8 mouse cellular contexts compared by ENCODE assay signal in the genomic region with DNA sequence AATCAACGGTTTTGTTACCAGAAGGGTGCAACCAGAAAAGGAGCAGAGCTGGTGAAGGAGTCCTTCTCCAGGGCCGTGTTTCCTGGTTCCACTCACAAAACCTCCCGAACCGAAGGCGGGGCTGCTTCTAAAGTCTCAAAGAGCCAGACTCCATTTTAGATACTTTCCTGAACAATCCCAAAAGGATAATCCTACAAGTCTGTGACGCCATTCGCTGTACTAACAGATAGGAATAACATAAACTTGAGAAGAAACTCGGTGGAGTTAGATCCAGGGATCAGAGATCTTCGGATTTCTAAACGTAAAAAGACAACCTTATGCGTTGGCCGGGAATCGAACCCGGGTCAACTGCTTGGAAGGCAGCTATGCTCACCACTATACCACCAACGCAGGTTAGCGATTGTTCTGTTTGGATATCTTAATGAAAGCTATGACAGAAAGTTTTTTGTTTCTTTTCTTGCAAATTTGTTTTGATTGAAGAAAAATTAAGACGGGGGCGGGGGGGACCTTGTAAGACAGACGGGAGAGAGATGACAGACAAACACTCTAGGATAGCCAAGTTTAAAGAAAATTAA. TPM values are rescaled to one million over a fixed set of nuclear protein-coding genes. Genes with fewer than 3 reads are reported as not detected.
DNase-seq lines count a peak whose midpoint lies in the region; ATAC-seq lines count a peak whose summit lies in the region.

No protein-coding gene starts in this region.

- H3K27me3 ChIP-seq in intestine, embryonic 16.5 days (replicated peaks; ENCODE audit: control insufficient read depth, insufficient read depth, low read length) = no peaks in the 10 kb centered on the region
- peaks cover 11% of the 10 kb centered on the region for H3K27me3 ChIP-seq in midbrain, embryonic 10.5 days (ENCODE audit: low read depth, poor library complexity, severe bottlenecking)

- DNase-seq in adrenal gland, adult 8-10 months = peak; percentile 80
- peak; percentile 77 for DNase-seq in embryo, embryonic 11.5 days (ENCODE audit: low read depth, low spot score)
- peak; percentile 81 to 85 for DNase-seq in gastrocnemius, postnatal 36 days
- DNase-seq in left cerebral cortex, postnatal 36 days (ENCODE audit: low spot score in 2 of 2) = peak; percentile 83 to 87
- peak; percentile 75 for DNase-seq in midbrain, embryonic 10.5 days (ENCODE audit: low spot score)
- DNase-seq in right cerebral cortex, postnatal 36 days (ENCODE audit: low spot score in 2 of 2) = peak; percentile 76 to 78
- DNase-seq in urinary bladder, postnatal 4 days (ENCODE audit: low spot score in 2 of 2) = peak; percentile 73 to 78

- under 1% methylated on average over 19 of the region's 19 CpGs for WGBS in intestine, embryonic 16.5 days
- WGBS in midbrain, embryonic 10.5 days = under 1% methylated on average over 19 of the region's 19 CpGs

- peak; percentile 72 for ATAC-seq in intestine, embryonic 16.5 days

- H3K4me1 ChIP-seq in intestine, embryonic 16.5 days (ENCODE audit: control insufficient read depth, insufficient read depth, low read length) = 0 out of 2 replicates have a peak, but pooled peaks cover 3% of the 10 kb centered on the region
- H3K4me1 ChIP-seq in midbrain, embryonic 10.5 days = peaks cover 28% of the 10 kb centered on the region

- peak overlapping the region; percentile 67 for H3K4me2 ChIP-seq in intestine, embryonic 16.5 days (ENCODE audit: low read depth, low read length)

- peak overlapping the region; percentile 77 for H3K9ac ChIP-seq in intestine, embryonic 16.5 days (ENCODE audit: low read depth, low read length)

- no peaks in the 10 kb centered on the region for H3K9me3 ChIP-seq in intestine, embryonic 16.5 days (ENCODE audit: control insufficient read depth, low read length)
- no peaks in the 10 kb centered on the region for H3K9me3 ChIP-seq in midbrain, embryonic 10.5 days (replicated peaks)

- intact Hi-C loops in gastrocnemius, postnatal 36 days (cut with DNase I) = no loop called here
- intact Hi-C loops in left cerebral cortex, postnatal 36 days (cut with DNase I) = loop anchor here (2.0 to 5.0 kb wide), 2 partner anchors 98 to 223 kb away; no protein-coding TSS in a partner anchor

- H3K36me3 ChIP-seq in intestine, embryonic 16.5 days (ENCODE audit: control insufficient read depth, insufficient read depth, low read length) = no peaks in the 10 kb centered on the region
- no peaks in the 10 kb centered on the region for H3K36me3 ChIP-seq in midbrain, embryonic 10.5 days

- H3K4me3 ChIP-seq in intestine, embryonic 16.5 days (ENCODE audit: low read length) = peak overlapping the region; percentile 76
- peak overlapping the region; percentile 71 for H3K4me3 ChIP-seq in midbrain, embryonic 10.5 days

- peak overlapping the region; percentile 94 for H3K27ac ChIP-seq in intestine, embryonic 16.5 days (ENCODE audit: low read length)
- H3K27ac ChIP-seq in midbrain, embryonic 10.5 days (replicated peaks) = peak overlapping the region; percentile 77

RNA-seq across cellular contexts. Expression of gene Hfe2, which starts 24.2 kb away (rescaled TPM):
- total RNA-seq in adrenal gland, adult 8-10 months (2022) = under 1 TPM in 1 of 4 experiments, not detected in 3; 0.27 TPM
- 100 to 1,000 TPM; 612 to 621 TPM for total RNA-seq in gastrocnemius, postnatal 36 days (2021)
- polyA plus RNA-seq in intestine, embryonic 16.5 days (2015; fragmentation: Nextera tagmentation; extraction: Ambion mirVana) = 0.15 and 0.37 TPM in 2 replicates
- 1 to 10 TPM in 1 of 2 experiments, under 1 TPM in 1; 0.77 to 2.1 TPM for total RNA-seq in left cerebral cortex, postnatal 36 days (2021)
- 1.5 and 2.1 TPM in 2 replicates for polyA plus RNA-seq in midbrain, embryonic 10.5 days (2016; fragmentation: Nextera tagmentation; extraction: Ambion mirVana)

RNA-seq across cellular contexts. Expression of gene BC107364, which starts 48.7 kb away (rescaled TPM):
- total RNA-seq in adrenal gland, adult 8-10 months (2022) = not detected
- not detected for total RNA-seq in gastrocnemius, postnatal 36 days (2021)
- 0.12 and 0.21 TPM in 2 replicates for polyA plus RNA-seq in intestine, embryonic 16.5 days (2015; fragmentation: Nextera tagmentation; extraction: Ambion mirVana)
- total RNA-seq in left cerebral cortex, postnatal 36 days (2021) = not detected
- 0.20 and 0.30 TPM in 2 replicates for polyA plus RNA-seq in midbrain, embryonic 10.5 days (2016; fragmentation: Nextera tagmentation; extraction: Ambion mirVana)

RNA-seq across cellular contexts. Expression of gene Txnip, which starts 57.0 kb away (rescaled TPM):
- 100 to 1,000 TPM; 374 to 825 (median 652) TPM for total RNA-seq in adrenal gland, adult 8-10 months (2022)
- 100 to 1,000 TPM; 572 to 620 TPM for total RNA-seq in gastrocnemius, postnatal 36 days (2021)
- polyA plus RNA-seq in intestine, embryonic 16.5 days (2015; fragmentation: Nextera tagmentation; extraction: Ambion mirVana) = 146 and 152 TPM in 2 replicates
- 10 to 100 TPM; 19.5 to 21.8 TPM for total RNA-seq in left cerebral cortex, postnatal 36 days (2021)
- polyA plus RNA-seq in midbrain, embryonic 10.5 days (2016; fragmentation: Nextera tagmentation; extraction: Ambion mirVana) = 31.5 and 41.7 TPM in 2 replicates

Comparison
In these comparisons a context has a peak if more than half of its experiments do, and no peak if none do; other contexts are left out.
1. Peak in every context shown above with its lines: DNase-seq, ATAC-seq, H3K4me3 ChIP-seq and H3K27ac ChIP-seq.
2. RNA of gene Hfe2, which starts 24.2 kb away (total RNA-seq): 612 to 621 TPM in gastrocnemius, postnatal 36 days; 0.77 to 2.1 TPM in left cerebral cortex, postnatal 36 days and 0.27 TPM in adrenal gland, adult 8-10 months; every median in the first group is over 100 times any median in the second.
3. RNA of gene Txnip, which starts 57.0 kb away (total RNA-seq): 374 to 825 TPM in adrenal gland, adult 8-10 months and 572 to 620 TPM in gastrocnemius, postnatal 36 days; 19.5 to 21.8 TPM in left cerebral cortex, postnatal 36 days; every median in the first group is over 10 times any median in the second.